ENCODE assay signal across 17 mouse cellular contexts in genomic region chr14:118318524-118318923, GRCm38 (mm10). TPM values are rescaled to one million over a fixed set of nuclear protein-coding genes. Genes with fewer than 3 reads are reported as not detected.
DNase-seq lines count a peak whose midpoint lies in the region; ATAC-seq lines count a peak whose summit lies in the region.
"Had no signal": no experiment of that assay in that cellular context is flagged by ENCODE, and none has a peak within 500 bp of the region (broad histone marks: within the 10 kb centered on the region; RNA-seq: fewer than 3 reads in every experiment).

No protein-coding gene starts in this region.

- 43% methylated on average over 11 of the region's 11 CpGs for WGBS in embryonic facial prominence, embryonic 12.5 days
- 54% methylated on average over 11 of the region's 11 CpGs for WGBS in midbrain, embryonic 14.5 days

- H3K4me3 ChIP-seq in embryonic facial prominence, embryonic 12.5 days = no peak overlapping the region
- no peak overlapping the region for H3K4me3 ChIP-seq in midbrain, embryonic 14.5 days (replicated peaks; ENCODE audit: low read depth, low read length)
- H3K4me3 ChIP-seq: limb, embryonic 12.5 days; neural tube, embryonic 12.5 days had no signal

- H3K4me2 ChIP-seq in embryonic facial prominence, embryonic 12.5 days (replicated peaks) = no peak overlapping the region
- H3K4me2 ChIP-seq in midbrain, embryonic 14.5 days (ENCODE audit: low read length) = no peak overlapping the region
- H3K4me2 ChIP-seq: limb, embryonic 12.5 days; neural tube, embryonic 12.5 days had no signal

- no peaks in the 10 kb centered on the region for H3K36me3 ChIP-seq in embryonic facial prominence, embryonic 12.5 days
- no peaks in the 10 kb centered on the region for H3K36me3 ChIP-seq in midbrain, embryonic 14.5 days (ENCODE audit: control insufficient read depth, insufficient read depth, low read length)
- H3K36me3 ChIP-seq: limb, embryonic 12.5 days; neural tube, embryonic 12.5 days had no signal

- 0 out of 2 replicates have a peak, but pooled peaks have one; percentile 28 for ATAC-seq in embryonic facial prominence, embryonic 12.5 days (ENCODE audit: insufficient number of reproducible peaks, insufficient read depth, low FRiP score, low TSS enrichment)
- 0 out of 2 replicates have a peak, but pooled peaks have one; percentile 49 for ATAC-seq in midbrain, embryonic 14.5 days (ENCODE audit: low FRiP score, low TSS enrichment)

- no peaks in the 10 kb centered on the region for H3K4me1 ChIP-seq in embryonic facial prominence, embryonic 12.5 days
- H3K4me1 ChIP-seq in midbrain, embryonic 14.5 days (ENCODE audit: control insufficient read depth, insufficient read depth, low read length) = peaks cover 10% of the 10 kb centered on the region

- peaks cover 33% of the 10 kb centered on the region for H3K27me3 ChIP-seq in embryonic facial prominence, embryonic 12.5 days
- H3K27me3 ChIP-seq in midbrain, embryonic 14.5 days (ENCODE audit: control insufficient read depth, insufficient read depth, low read length) = peaks cover 5% of the 10 kb centered on the region; the same call in 1 of the 2 replicates

- no peaks in the 10 kb centered on the region for H3K9me3 ChIP-seq in embryonic facial prominence, embryonic 12.5 days
- no peaks in the 10 kb centered on the region for H3K9me3 ChIP-seq in midbrain, embryonic 14.5 days (ENCODE audit: control insufficient read depth, low read length)
- H3K9me3 ChIP-seq: limb, embryonic 12.5 days; neural tube, embryonic 12.5 days had no signal

- H3K9ac ChIP-seq in embryonic facial prominence, embryonic 12.5 days = no peak overlapping the region
- H3K9ac ChIP-seq in midbrain, embryonic 14.5 days (replicated peaks; ENCODE audit: low read length) = no peak overlapping the region
- H3K9ac ChIP-seq: limb, embryonic 12.5 days; neural tube, embryonic 12.5 days had no signal

- DNase-seq in layer of hippocampus, adult 9-11 months = peak; percentile 10
- DNase-seq in layer of hippocampus, postnatal 36 days = no peak
- peak; percentile 92 for DNase-seq in R1 (ENCODE audit: low read depth, low spot score)
- DNase-seq in midbrain, embryonic 14.5 days = peak; percentile 71
- no peak for DNase-seq in cerebellum, adult 9-10 months
- DNase-seq in adrenal gland, postnatal 4 days (ENCODE audit: low spot score in 2 of 2) = no peak
- DNase-seq in spleen, postnatal 36 days (ENCODE audit: low spot score in 2 of 2) = no peak
- DNase-seq: adrenal gland, postnatal 14 days; cerebellum, postnatal 36 days; gastrocnemius, postnatal 25 days; heart, postnatal 10 days; kidney, postnatal 25 days; lung, postnatal 4 days had no signal

- no peak overlapping the region for H3K27ac ChIP-seq in embryonic facial prominence, embryonic 12.5 days
- H3K27ac ChIP-seq in midbrain, embryonic 14.5 days (replicated peaks; ENCODE audit: low read depth, low read length) = no peak overlapping the region
- H3K27ac ChIP-seq: limb, embryonic 12.5 days; neural tube, embryonic 12.5 days had no signal

RNA-seq across cellular contexts. Expression of gene Gm9376, which starts 51.8 kb away (rescaled TPM):
- total RNA-seq in layer of hippocampus, postnatal 36 days (2021) = not detected
- not detected in 2 replicates for polyA plus RNA-seq in embryonic facial prominence, embryonic 12.5 days (2016; fragmentation: Nextera tagmentation; extraction: Ambion mirVana)
- not detected in 2 replicates for polyA plus RNA-seq in midbrain, embryonic 14.5 days (2014; fragmentation: Nextera tagmentation; extraction: Ambion mirVana)
- not detected for total RNA-seq in adrenal gland, postnatal 4 days (2021)
- total RNA-seq: adrenal gland, postnatal 14 days; gastrocnemius, postnatal 25 days; heart, postnatal 10 days; MEL had no signal
- polyA plus RNA-seq: limb, embryonic 12.5 days; neural tube, embryonic 12.5 days had no signal

Comparison
In these comparisons a context has a peak if more than half of its experiments do, and no peak if none do; other contexts are left out.
1. DNase-seq: peak in layer of hippocampus, adult 9-11 months (single experiment), R1 (single experiment) and midbrain, embryonic 14.5 days (single experiment); none in layer of hippocampus, postnatal 36 days (0 of 2), cerebellum, adult 9-10 months (single experiment), adrenal gland, postnatal 4 days (0 of 2) and spleen, postnatal 36 days (0 of 2).